Mouse (Mus musculus): ENCODE measurements around the gene Plekha4. TPM values are rescaled to one million over a fixed set of nuclear protein-coding genes. Genes with fewer than 3 reads are reported as not detected.
A peak's percentile ranks its signal among the peaks of the same experiment; 100 is the strongest.

Gene Plekha4
- polyA plus RNA-seq, 1 experiment from 2014 or later: 0.66 TPM

GRCm38 (mm10) chr7:45488293-45489204 lies 37.6 kb upstream of the Plekha4 start, which contains the start of gene Dhdh:
Gene Dhdh, minus strand, starts transcription at chr7:45488805.
- Histone ChIP-seq H3K36me3 (replicated peaks) (peaks cover 16% of the 10 kb centered on the region), H3K4me1 (replicated peaks) (peaks cover 67% of the 10 kb centered on the region), H3K9me3 (replicated peaks) (no peaks in the 10 kb centered on the region), H3K27me3 (no peaks in the 10 kb centered on the region), H3K4me2 (peak within 1 kb of the TSS; percentile 76), H3K4me3 (replicated peaks) (peak within 1 kb of the TSS; percentile 62), H3K27ac (replicated peaks) (peak within 1 kb of the TSS; percentile 34), H3K9ac (peak within 1 kb of the TSS; percentile 56; the same call in 1 of the 2 replicates)
- peak; percentile 59 for ATAC-seq (ENCODE audit: insufficient read depth)
- WGBS (ENCODE audit: insufficient replicate concordance): 5% methylated on average over 38 of the region's 38 CpGs

- Histone ChIP-seq H3K36me3 (replicated peaks) (peaks cover 26% of the 10 kb centered on the region), H3K27ac (replicated peaks) (no peak overlapping the region), H3K27me3 (no peaks in the 10 kb centered on the region), H3K4me1 (replicated peaks) (peaks cover 70% of the 10 kb centered on the region), H3K4me3 (replicated peaks) (no peak overlapping the region), H3K4me2 (peak overlapping the region; percentile 76), H3K9ac (no peak overlapping the region), H3K9me3 (replicated peaks) (no peaks in the 10 kb centered on the region)
- 27% methylated on average over 7 of the region's 7 CpGs for WGBS (ENCODE audit: insufficient replicate concordance)
- peak; percentile 44 for ATAC-seq (ENCODE audit: insufficient read depth)
Observed at GRCm38 (mm10) chr7:45489578-45489977, 36.6 kb upstream of the Plekha4 start.

GRCm38 (mm10) chr7:45490822-45491221 lies 35.3 kb upstream of the Plekha4 start:
- no peak overlapping the region for H3K4me3 ChIP-seq (replicated peaks)
- peak overlapping the region; percentile 46 for H3K4me2 ChIP-seq
- H3K9me3 ChIP-seq (replicated peaks): no peaks in the 10 kb centered on the region
- H3K27ac ChIP-seq (replicated peaks): peak overlapping the region; percentile 76
- H3K4me1 ChIP-seq (replicated peaks): peaks cover 70% of the 10 kb centered on the region
- ATAC-seq (ENCODE audit: insufficient read depth): no peak
- H3K9ac ChIP-seq: 0 out of 2 replicates have a peak overlapping the region, but pooled peaks have one; percentile 8
- 56% methylated on average over 9 of the region's 9 CpGs for WGBS (ENCODE audit: insufficient replicate concordance)
- peaks cover 39% of the 10 kb centered on the region for H3K36me3 ChIP-seq (replicated peaks)
- no peaks in the 10 kb centered on the region for H3K27me3 ChIP-seq

DNA sequence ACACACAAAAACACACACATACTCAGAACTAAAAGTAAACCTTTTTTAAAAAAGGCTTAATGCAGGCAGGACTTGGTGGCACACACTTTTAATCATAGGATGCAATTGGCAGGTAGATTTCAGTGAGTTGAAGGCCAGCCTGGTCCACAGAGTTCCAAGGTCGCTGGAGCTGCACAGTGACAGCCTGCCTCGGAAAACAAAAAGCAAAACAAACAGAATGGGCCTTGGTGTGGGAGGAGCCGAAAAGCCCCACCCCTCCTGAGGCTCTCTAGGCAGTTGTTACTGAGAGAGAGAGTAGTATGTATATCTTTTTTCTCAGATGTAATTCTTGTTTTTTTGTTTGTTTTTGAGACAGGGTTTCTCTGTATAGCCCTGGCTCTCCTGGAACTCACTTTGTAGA lies 34.9 kb upstream of the Plekha4 start:
- ATAC-seq (ENCODE audit: insufficient read depth): peak; percentile 51; the same call in 1 of the 2 replicates
- Histone ChIP-seq H3K4me3 (replicated peaks) (no peak overlapping the region), H3K36me3 (replicated peaks) (peaks cover 43% of the 10 kb centered on the region), H3K9me3 (replicated peaks) (no peaks in the 10 kb centered on the region), H3K27ac (replicated peaks) (peak overlapping the region; percentile 76), H3K4me2 (peak overlapping the region; percentile 46), H3K9ac (peak overlapping the region; percentile 21; the same call in 1 of the 2 replicates), H3K4me1 (replicated peaks) (peaks cover 66% of the 10 kb centered on the region), H3K27me3 (no peaks in the 10 kb centered on the region)
- WGBS (ENCODE audit: insufficient replicate concordance): 11% methylated on average over 3 of the region's 3 CpGs

GRCm38 (mm10) chr7:45492225-45492844 lies 33.8 kb upstream of the Plekha4 start:
- Histone ChIP-seq H3K27ac (replicated peaks) (no peak overlapping the region), H3K27me3 (no peaks in the 10 kb centered on the region), H3K9me3 (replicated peaks) (no peaks in the 10 kb centered on the region), H3K36me3 (replicated peaks) (peaks cover 54% of the 10 kb centered on the region), H3K4me3 (replicated peaks) (no peak overlapping the region), H3K9ac (no peak overlapping the region), H3K4me2 (no peak overlapping the region), H3K4me1 (replicated peaks) (peaks cover 56% of the 10 kb centered on the region)
- ATAC-seq (ENCODE audit: insufficient read depth): no peak
- WGBS (ENCODE audit: insufficient replicate concordance): 88% methylated on average over 8 of the region's 8 CpGs

DNA sequence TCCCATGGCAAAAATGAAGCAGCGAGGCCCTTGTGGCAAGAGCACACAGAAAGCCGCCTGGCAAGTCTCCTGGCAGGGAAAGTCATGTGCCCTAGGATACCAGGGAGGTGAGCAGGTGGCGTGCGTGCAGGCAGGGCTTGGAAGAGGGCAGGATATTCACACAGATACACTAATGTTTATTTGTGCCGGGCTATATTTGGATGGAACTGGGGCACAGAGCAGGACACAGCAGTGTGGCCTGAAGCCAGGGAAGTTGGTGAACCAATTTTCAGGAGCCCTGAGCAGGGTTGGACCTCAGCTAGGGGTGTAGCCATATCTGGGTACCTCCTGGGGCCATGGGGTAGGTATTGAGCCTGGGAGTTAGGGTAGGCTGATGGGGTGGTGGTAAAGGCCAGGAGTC lies 33.2 kb upstream of the Plekha4 start:
- H3K4me3 ChIP-seq (replicated peaks): no peak overlapping the region
- H3K36me3 ChIP-seq (replicated peaks): peaks cover 60% of the 10 kb centered on the region
- no peaks in the 10 kb centered on the region for H3K9me3 ChIP-seq (replicated peaks)
- no peak overlapping the region for H3K4me2 ChIP-seq
- H3K27me3 ChIP-seq: no peaks in the 10 kb centered on the region
- no peak for ATAC-seq (ENCODE audit: insufficient read depth)
- H3K27ac ChIP-seq (replicated peaks): no peak overlapping the region
- H3K9ac ChIP-seq: no peak overlapping the region
- 92% methylated on average over 5 of the region's 5 CpGs for WGBS (ENCODE audit: insufficient replicate concordance)
- H3K4me1 ChIP-seq (replicated peaks): peaks cover 50% of the 10 kb centered on the region

DNA sequence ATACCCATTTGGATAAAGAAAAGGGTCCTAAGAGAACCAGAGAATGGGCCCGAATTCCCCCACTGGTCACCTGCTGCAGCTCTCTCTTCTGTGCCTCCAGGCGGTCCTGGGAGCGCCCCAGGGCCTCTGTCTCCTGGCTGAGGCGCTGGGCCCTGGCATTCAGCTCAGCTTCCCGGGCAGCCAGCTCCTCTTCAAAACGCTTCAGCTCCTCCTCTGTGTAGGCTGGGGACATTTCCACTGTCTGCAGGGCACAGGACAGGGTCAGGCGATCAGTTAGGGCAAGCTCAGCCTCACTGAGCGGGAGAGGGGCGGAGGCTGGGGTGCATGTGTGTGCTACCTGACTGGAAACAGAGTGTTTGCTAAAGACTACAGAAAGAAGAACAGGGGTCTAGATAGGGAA lies 31.6 kb upstream of the Plekha4 start:
- Histone ChIP-seq H3K27ac (replicated peaks) (no peak overlapping the region), H3K4me3 (replicated peaks) (no peak overlapping the region), H3K4me1 (replicated peaks) (peaks cover 34% of the 10 kb centered on the region), H3K9me3 (replicated peaks) (no peaks in the 10 kb centered on the region), H3K27me3 (no peaks in the 10 kb centered on the region), H3K36me3 (replicated peaks) (peaks cover 76% of the 10 kb centered on the region), H3K9ac (no peak overlapping the region), H3K4me2 (no peak overlapping the region)
- ATAC-seq (ENCODE audit: insufficient read depth): no peak
- whole genome bisulfite sequencing (ENCODE audit: insufficient replicate concordance): 82% methylated on average over 9 of the region's 9 CpGs

DNA sequence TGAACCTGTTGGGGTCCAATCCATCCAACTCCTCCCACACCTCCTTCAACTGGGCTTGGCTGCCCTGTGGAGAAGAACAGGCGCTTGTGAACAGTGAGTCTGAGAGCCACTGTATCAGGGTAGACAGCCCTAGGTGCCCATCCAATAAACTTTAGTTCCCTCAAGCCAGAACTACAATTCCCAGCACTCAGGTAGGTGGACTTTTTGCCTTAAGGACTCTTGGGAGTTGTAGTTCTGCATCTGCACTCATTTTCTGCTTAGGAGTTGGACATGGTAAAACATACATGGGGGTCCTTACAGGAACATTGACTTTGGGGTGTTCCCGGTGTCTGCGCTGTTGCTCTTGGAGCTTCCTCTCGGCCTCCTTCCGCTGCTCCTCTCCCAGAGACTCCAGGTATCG lies 27.7 kb upstream of the Plekha4 start:
- Histone ChIP-seq H3K4me1 (replicated peaks) (peaks cover 10% of the 10 kb centered on the region), H3K9ac (no peak overlapping the region), H3K27me3 (no peaks in the 10 kb centered on the region), H3K36me3 (replicated peaks) (peaks cover 97% of the 10 kb centered on the region), H3K27ac (replicated peaks) (no peak overlapping the region), H3K4me2 (no peak overlapping the region), H3K4me3 (replicated peaks) (no peak overlapping the region), H3K9me3 (replicated peaks) (no peaks in the 10 kb centered on the region)
- 91% methylated on average over 6 of the region's 6 CpGs for WGBS (ENCODE audit: insufficient replicate concordance)
- no peak for ATAC-seq (ENCODE audit: insufficient read depth)

DNA sequence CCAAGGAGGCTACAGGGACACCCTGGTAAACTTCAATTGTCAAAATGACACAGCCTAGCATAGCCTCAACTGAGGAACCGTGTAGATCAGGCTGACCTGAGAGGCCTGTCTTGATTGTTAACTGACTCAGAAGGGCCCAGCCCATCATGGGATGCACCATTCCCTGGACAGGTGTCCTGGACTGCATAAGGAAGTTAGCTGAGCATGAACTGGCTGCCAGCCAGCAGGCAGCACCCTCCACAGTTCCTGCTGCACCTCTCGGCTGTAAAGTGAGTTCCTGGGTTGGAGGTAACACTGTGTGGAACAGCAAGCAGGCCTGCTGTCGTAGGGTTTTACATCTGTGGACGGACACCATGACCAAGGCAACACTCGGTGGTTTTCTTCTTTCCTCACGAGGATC lies 18.5 kb upstream of the Plekha4 start:
- H3K27ac ChIP-seq (replicated peaks): peak overlapping the region; percentile 94
- 75% methylated on average over 6 of the region's 6 CpGs for WGBS (ENCODE audit: insufficient replicate concordance)
- H3K4me1 ChIP-seq (replicated peaks): peaks cover 60% of the 10 kb centered on the region
- peak overlapping the region; percentile 61 for H3K9ac ChIP-seq
- peak overlapping the region; percentile 93 for H3K4me2 ChIP-seq
- peak overlapping the region; percentile 94 for H3K4me3 ChIP-seq (replicated peaks)
- no peak for ATAC-seq (ENCODE audit: insufficient read depth)
- peaks cover 52% of the 10 kb centered on the region for H3K36me3 ChIP-seq (replicated peaks)
- H3K27me3 ChIP-seq: no peaks in the 10 kb centered on the region
- H3K9me3 ChIP-seq (replicated peaks): no peaks in the 10 kb centered on the region

- Histone ChIP-seq H3K4me2 (peak overlapping the region; percentile 93), H3K4me1 (replicated peaks) (peaks cover 53% of the 10 kb centered on the region), H3K4me3 (replicated peaks) (peak overlapping the region; percentile 94), H3K9ac (peak overlapping the region; percentile 99), H3K9me3 (replicated peaks) (no peaks in the 10 kb centered on the region), H3K27ac (replicated peaks) (peak overlapping the region; percentile 94), H3K27me3 (no peaks in the 10 kb centered on the region), H3K36me3 (replicated peaks) (peaks cover 44% of the 10 kb centered on the region)
- peak; percentile 76 for ATAC-seq (ENCODE audit: insufficient read depth)
- 11% methylated on average over 6 of the region's 6 CpGs for WGBS (ENCODE audit: insufficient replicate concordance)
Observed at GRCm38 (mm10) chr7:45508561-45508960, 17.6 kb upstream of the Plekha4 start.

- ATAC-seq (ENCODE audit: insufficient read depth): peak; percentile 36
- Histone ChIP-seq H3K9me3 (replicated peaks) (no peaks in the 10 kb centered on the region), H3K27ac (replicated peaks) (peak overlapping the region; percentile 94), H3K4me2 (peak overlapping the region; percentile 93), H3K4me1 (replicated peaks) (peaks cover 54% of the 10 kb centered on the region), H3K27me3 (no peaks in the 10 kb centered on the region), H3K4me3 (replicated peaks) (peak overlapping the region; percentile 94), H3K9ac (peak overlapping the region; percentile 99), H3K36me3 (replicated peaks) (peaks cover 37% of the 10 kb centered on the region)
- 10% methylated on average over 19 of the region's 19 CpGs for WGBS (ENCODE audit: insufficient replicate concordance)
Observed at GRCm38 (mm10) chr7:45509181-45509882, 16.8 kb upstream of the Plekha4 start.

Data from liver, embryonic 15.5 days (tissue).